Mouse (Mus musculus) forebrain, postnatal 0 days (tissue): Measurements from ENCODE around the gene Tmpo. TPM values are rescaled to one million over a fixed set of nuclear protein-coding genes. Genes with fewer than 3 reads are reported as not detected.

Source experiments
- ATAC-seq: fragments of 200-750 bp; cut with Nextera tagmentation; 2 replicates; pipeline ENCODE4 v1.8.0; 2017; ENCODE audit warnings: mild to moderate bottlenecking, moderate library complexity
- DNase-seq: peaks from one replicate; pipeline ENCODE4 v3.0.0-alpha.2; 2015
- H3K27ac ChIP-seq: fragments of 300-500 bp; sonication (generic); 2 replicates; pipeline ENCODE4 v1.5.1; 2014; ENCODE audit warnings: low read depth, mild to moderate bottlenecking, antibody characterized with exemption, low read length, moderate library complexity, mixed read lengths
- H3K27me3 ChIP-seq: fragments of 300-500 bp; sonication (generic); 2 replicates; pipeline ENCODE4 v1.6.1; 2014; ENCODE audit warnings: mild to moderate bottlenecking, low read length, mixed read lengths; ENCODE audit not compliant: insufficient read depth
- H3K36me3 ChIP-seq: fragments of 300-500 bp; sonication (generic); 2 replicates; pipeline ENCODE4 v1.6.1; 2014; ENCODE audit warnings: mild to moderate bottlenecking, moderate library complexity; ENCODE audit not compliant: insufficient read depth
- H3K4me1 ChIP-seq: fragments of 300-500 bp; sonication (generic); 2 replicates; pipeline ENCODE4 v1.6.1; 2014; ENCODE audit warnings: antibody characterized with exemption; ENCODE audit not compliant: insufficient read depth
- H3K4me2 ChIP-seq: fragments of 300-500 bp; sonication (generic); 2 replicates; pipeline ENCODE4 v1.6.1; 2014; ENCODE audit warnings: low read depth, mild to moderate bottlenecking, moderate library complexity
- H3K4me3 ChIP-seq: fragments of 300-500 bp; sonication (generic); 2 replicates; pipeline ENCODE4 v1.5.1; 2014; ENCODE audit warnings: low read depth, low read length, mixed read lengths
- H3K9ac ChIP-seq: fragments of 300-500 bp; sonication (generic); 2 replicates; pipeline ENCODE4 v1.6.1; 2014; ENCODE audit warnings: mild to moderate bottlenecking
- H3K9me3 ChIP-seq: fragments of 300-500 bp; sonication (generic); 2 replicates; pipeline ENCODE4 v1.6.1; 2016; ENCODE audit warnings: low read length
- CTCF ChIP-seq: sonication (generic); IDR thresholded peaks from 2 replicates; pipeline ENCODE4 v1.5.1; 2016; ENCODE audit warnings: antibody characterized with exemption, control low read depth, low read depth
- WGBS: fragments of 180-500 bp; shearing (Covaris S2); extraction: QIAGEN DNeasy Blood & Tissue Kit; methylation state at CpG from one replicate; pipeline ENCODE4 v1.1.7; 2014; 5-methylcytosine and 5-hydroxymethylcytosine counted together
- polyA plus RNA-seq: library from polyadenylated mRNA; unstranded; fragments of >200 nt; fragmentation: Nextera tagmentation; extraction: Ambion mirVana; gene quantifications from 2 replicates; pipeline ENCODE4 v1.2.1, GENCODE M21; 2015
- total RNA-seq: library from RNA; depleted of rRNA; stranded (reverse); fragments of >200 nt; gene quantifications from 2 replicates; pipeline ENCODE4 v1.2.3, GENCODE M21; 2014

Tmpo gene
- total and polyA plus RNA-seq, 2 experiments from 2014 or later = 62.8 to 149 TPM

DNA sequence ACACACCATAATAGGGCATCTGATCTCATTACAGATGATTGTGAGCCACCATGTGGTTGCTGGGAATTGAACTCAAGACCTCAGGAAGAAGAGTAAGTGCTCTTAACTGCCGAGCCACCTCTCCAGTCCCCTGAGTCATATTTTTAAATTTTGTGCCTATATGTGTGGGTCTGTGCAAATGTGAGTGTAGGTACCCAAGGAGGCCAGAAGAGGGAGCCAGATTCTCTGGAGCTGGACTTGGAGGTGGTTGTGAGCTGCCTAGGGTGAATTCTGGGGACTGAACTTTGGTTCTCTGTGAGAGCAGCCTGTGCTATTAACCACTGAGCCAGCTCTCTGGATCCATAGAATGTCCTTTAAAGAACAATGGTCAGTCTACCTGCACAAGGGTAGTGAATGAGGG lies 15.7 kb upstream of the Tmpo start:
- ATAC-seq (no peak), DNase-seq (no peak)
- Histone ChIP-seq H3K27ac (no peak overlapping the region), H3K4me2 (no peak overlapping the region), H3K4me1 (no peaks in the 10 kb centered on the region), H3K4me3 (no peak overlapping the region), H3K27me3 (no peaks in the 10 kb centered on the region), H3K9me3 (no peaks in the 10 kb centered on the region), H3K36me3 (no peaks in the 10 kb centered on the region), H3K9ac (no peak overlapping the region)
- WGBS = 90% methylated on average over 1 of the region's 1 CpGs
- no peak for TF ChIP-seq CTCF

- Histone ChIP-seq H3K4me3 (no peak overlapping the region), H3K27me3 (no peaks in the 10 kb centered on the region), H3K27ac (no peak overlapping the region), H3K9ac (no peak overlapping the region), H3K4me1 (no peaks in the 10 kb centered on the region), H3K4me2 (no peak overlapping the region), H3K9me3 (no peaks in the 10 kb centered on the region), H3K36me3 (no peaks in the 10 kb centered on the region)
- ATAC-seq = no peak
- WGBS = 62% methylated on average over 5 of the region's 5 CpGs
- no peak for TF ChIP-seq CTCF
- peak; percentile 19 for DNase-seq
These were observed 14.6 kb upstream of the Tmpo start for GRCm38 (mm10) chr10:91195680-91196079.

DNA sequence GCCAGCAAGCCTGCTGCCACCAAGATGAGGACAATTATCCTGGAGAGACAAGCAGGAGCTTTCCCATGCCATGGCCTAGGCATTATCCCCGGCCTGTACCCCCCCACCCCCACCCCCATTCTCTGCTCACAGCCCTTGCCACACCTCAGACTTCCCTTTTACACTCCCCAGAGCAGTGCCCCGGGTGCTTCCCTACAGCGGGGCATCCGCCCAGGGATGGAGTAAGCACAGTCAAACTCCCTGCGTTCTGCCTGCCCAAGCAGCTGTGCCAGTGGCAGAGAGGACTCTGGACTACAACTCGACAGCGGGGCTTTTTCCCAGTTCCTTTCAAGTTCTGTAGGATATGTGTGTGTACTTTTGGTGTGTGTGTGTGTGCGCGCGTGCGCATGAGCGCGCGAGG lies 14.0 kb upstream of the Tmpo start:
- TF ChIP-seq CTCF = no peak
- 90% methylated on average over 14 of the region's 14 CpGs for WGBS

GRCm38 (mm10) chr10:91191851-91192250 lies 10.7 kb upstream of the Tmpo start:
- H3K27ac ChIP-seq = no peak overlapping the region
- no peaks in the 10 kb centered on the region for H3K27me3 ChIP-seq
- no peaks in the 10 kb centered on the region for H3K9me3 ChIP-seq
- 0 out of 2 replicates have a peak, but pooled peaks cover 5% of the 10 kb centered on the region for H3K4me1 ChIP-seq
- no peak overlapping the region for H3K4me3 ChIP-seq
- TF ChIP-seq CTCF = no peak
- H3K36me3 ChIP-seq = no peaks in the 10 kb centered on the region
- no peak overlapping the region for H3K4me2 ChIP-seq
- 60% methylated on average over 5 of the region's 5 CpGs for WGBS
- H3K9ac ChIP-seq = no peak overlapping the region
- DNase-seq (peak; percentile 79), ATAC-seq (peak; percentile 50)

More for the DNA sequence above, 14.0 kb upstream of the Tmpo start:
- ATAC-seq (no peak), DNase-seq (no peak)
- H3K27me3 ChIP-seq = no peaks in the 10 kb centered on the region
- H3K9ac ChIP-seq = no peak overlapping the region
- no peaks in the 10 kb centered on the region for H3K9me3 ChIP-seq
- H3K4me3 ChIP-seq = no peak overlapping the region
- H3K27ac ChIP-seq = no peak overlapping the region
- H3K4me2 ChIP-seq = no peak overlapping the region
- H3K36me3 ChIP-seq = no peaks in the 10 kb centered on the region
- no peaks in the 10 kb centered on the region for H3K4me1 ChIP-seq

GRCm38 (mm10) chr10:91189476-91189875 lies 8.4 kb upstream of the Tmpo start:
- Histone ChIP-seq H3K27me3 (no peaks in the 10 kb centered on the region), H3K27ac (no peak overlapping the region), H3K4me1 (0 out of 2 replicates have a peak, but pooled peaks cover 5% of the 10 kb centered on the region), H3K36me3 (no peaks in the 10 kb centered on the region), H3K9ac (no peak overlapping the region), H3K9me3 (no peaks in the 10 kb centered on the region), H3K4me2 (no peak overlapping the region), H3K4me3 (no peak overlapping the region)
- no peak for TF ChIP-seq CTCF
- no peak for DNase-seq
- 95% methylated on average over 6 of the region's 6 CpGs for WGBS
- no peak for ATAC-seq

- H3K9ac ChIP-seq = no peak overlapping the region
- H3K27me3 ChIP-seq = no peaks in the 10 kb centered on the region
- H3K36me3 ChIP-seq = no peaks in the 10 kb centered on the region
- H3K4me3 ChIP-seq = no peak overlapping the region
- 0 out of 2 replicates have a peak, but pooled peaks cover 5% of the 10 kb centered on the region for H3K4me1 ChIP-seq
- ATAC-seq (no peak), DNase-seq (no peak)
- no peaks in the 10 kb centered on the region for H3K9me3 ChIP-seq
- no peak overlapping the region for H3K27ac ChIP-seq
- no peak for TF ChIP-seq CTCF
- H3K4me2 ChIP-seq = no peak overlapping the region
- 73% methylated on average over 5 of the region's 5 CpGs for WGBS
These were observed 7.7 kb upstream of the Tmpo start for GRCm38 (mm10) chr10:91188684-91189287.

GRCm38 (mm10) chr10:91187872-91188271 lies 6.8 kb upstream of the Tmpo start:
- TF ChIP-seq CTCF = peak; percentile 87

More at GRCm38 (mm10) chr10:91187872-91188271, 6.8 kb upstream of the Tmpo start:
- no peaks in the 10 kb centered on the region for H3K36me3 ChIP-seq
- peak overlapping the region; percentile 97 for H3K27ac ChIP-seq
- DNase-seq = peak; percentile 95
- peak overlapping the region; percentile 53 for H3K4me2 ChIP-seq
- peak overlapping the region; percentile 41 for H3K4me3 ChIP-seq
- peak overlapping the region; percentile 70 for H3K9ac ChIP-seq
- no peaks in the 10 kb centered on the region for H3K27me3 ChIP-seq
- peaks cover 11% of the 10 kb centered on the region for H3K4me1 ChIP-seq
- under 1% methylated on average over 15 of the region's 15 CpGs for WGBS
- H3K9me3 ChIP-seq = no peaks in the 10 kb centered on the region
- peak; percentile 79 for ATAC-seq
